Mouse (Mus musculus): ENCODE measurements around the gene Mrpl40. TPM values are rescaled to one million over a fixed set of nuclear protein-coding genes. Genes with fewer than 3 reads are reported as not detected.
"Not testable (repeated sequence)": the region's sequence is repeated elsewhere in the genome, so short reads cannot be mapped to it uniquely, and the experiment has no call there.

The Mrpl40 gene
- polyA plus RNA-seq, 1 experiment from 2014 or later: 92.4 TPM

DNA sequence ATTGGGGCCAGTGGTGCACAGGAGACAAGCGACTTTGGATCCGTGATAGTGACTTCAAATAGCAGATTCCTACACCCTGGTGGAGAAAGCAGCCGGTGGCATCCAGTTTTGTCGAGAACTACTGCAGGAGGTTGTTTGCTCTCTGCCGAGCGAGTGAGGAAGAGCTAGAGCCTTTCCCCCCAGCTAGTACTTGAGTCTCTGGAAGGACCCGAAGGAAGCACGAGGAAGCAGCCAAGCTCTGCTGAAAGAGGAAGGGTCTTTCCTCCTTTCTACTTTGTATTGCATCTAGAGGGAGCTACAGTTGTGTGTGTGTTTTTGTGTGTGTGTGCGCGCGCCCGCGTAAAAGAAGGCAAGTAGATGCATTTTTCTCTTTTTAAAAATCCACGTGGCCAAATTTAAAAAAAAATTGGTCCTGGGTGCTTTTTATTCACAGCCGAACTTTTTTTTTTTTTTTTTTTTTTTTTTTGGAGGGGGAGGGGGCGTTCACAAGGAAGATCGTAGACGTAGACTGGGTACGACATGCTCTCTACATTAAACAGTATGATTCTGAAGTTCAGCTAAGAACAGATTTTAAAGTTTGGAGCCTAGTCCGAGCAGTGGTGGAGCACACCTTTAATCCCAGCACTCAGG, 1.5 kb upstream of the Mrpl40 start:
- H3K27ac ChIP-seq (replicated peaks; ENCODE audit: low read depth, low read length): no peak overlapping the region; the same call in 1 of the 2 replicates
- WGBS: 31% methylated on average over 20 of the region's 20 CpGs
- H3K9ac ChIP-seq (replicated peaks; ENCODE audit: low read length): peak overlapping the region; percentile 88
- peak overlapping the region; percentile 63 for H3K4me2 ChIP-seq (ENCODE audit: low read depth, low read length)
- DNase-seq (ENCODE audit: low spot score) (no peak), ATAC-seq (replicated peaks; ENCODE audit: insufficient number of reproducible peaks, low FRiP score, low TSS enrichment, low read depth) (no peak)
- H3K9me3 ChIP-seq (replicated peaks; ENCODE audit: control insufficient read depth, low read length): no peaks in the 10 kb centered on the region
- no peaks in the 10 kb centered on the region for H3K36me3 ChIP-seq (replicated peaks; ENCODE audit: control insufficient read depth, insufficient read depth, low read depth, low read length)
- H3K27me3 ChIP-seq (ENCODE audit: control insufficient read depth, insufficient read depth, low read length): no peaks in the 10 kb centered on the region
- peak overlapping the region; percentile 72 for H3K4me3 ChIP-seq (ENCODE audit: low read depth, low read length)
- no peaks in the 10 kb centered on the region for H3K4me1 ChIP-seq (ENCODE audit: control insufficient read depth, insufficient read depth, low read length)

DNA sequence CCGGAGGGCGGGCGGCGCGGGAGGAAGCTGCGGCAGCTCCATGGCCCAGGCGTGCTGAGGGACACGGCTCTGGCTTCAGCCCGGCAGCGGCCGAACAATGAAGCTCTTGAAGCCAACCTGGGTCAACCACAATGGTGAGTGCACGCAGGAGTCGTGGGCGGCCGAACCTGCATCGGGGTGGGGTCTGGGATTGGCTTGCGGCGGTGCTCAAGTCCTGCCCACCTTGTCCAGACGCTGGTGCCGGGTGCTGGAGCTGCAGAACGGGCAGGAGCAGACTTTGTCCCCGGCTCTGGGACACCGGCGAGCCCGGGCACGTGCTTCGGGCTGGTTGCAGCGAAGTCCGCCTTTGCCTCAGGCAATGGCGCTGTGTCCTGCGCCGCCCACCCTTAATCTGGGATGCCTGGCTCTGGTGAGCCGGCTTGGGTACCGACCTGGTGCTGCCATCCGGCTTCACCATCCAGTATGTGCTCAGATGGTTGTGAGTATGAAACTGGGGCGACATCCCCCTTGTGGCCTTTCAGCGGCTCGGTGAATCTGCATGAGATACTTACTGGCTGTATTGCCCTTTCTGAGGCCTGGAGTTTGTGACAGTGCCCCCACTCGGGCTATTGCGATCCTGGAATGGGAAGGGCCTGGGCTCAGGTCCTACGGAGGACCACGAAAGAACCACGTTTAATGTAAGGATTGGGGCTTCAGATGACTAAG, 876 bp upstream of the Mrpl40 start:
- H3K36me3 ChIP-seq (replicated peaks; ENCODE audit: control insufficient read depth, insufficient read depth, low read depth, low read length): no peaks in the 10 kb centered on the region
- peak overlapping the region; percentile 72 for H3K4me3 ChIP-seq (ENCODE audit: low read depth, low read length)
- ATAC-seq (replicated peaks; ENCODE audit: insufficient number of reproducible peaks, low FRiP score, low TSS enrichment, low read depth): peak; percentile 46
- peak overlapping the region; percentile 63 for H3K4me2 ChIP-seq (ENCODE audit: low read depth, low read length)
- DNase-seq (ENCODE audit: low spot score): peak; percentile 75
- peak overlapping the region; percentile 89 for H3K27ac ChIP-seq (replicated peaks; ENCODE audit: low read depth, low read length)
- no peaks in the 10 kb centered on the region for H3K27me3 ChIP-seq (ENCODE audit: control insufficient read depth, insufficient read depth, low read length)
- H3K9ac ChIP-seq (replicated peaks; ENCODE audit: low read length): peak overlapping the region; percentile 88
- no peaks in the 10 kb centered on the region for H3K4me1 ChIP-seq (ENCODE audit: control insufficient read depth, insufficient read depth, low read length)
- no peaks in the 10 kb centered on the region for H3K9me3 ChIP-seq (replicated peaks; ENCODE audit: control insufficient read depth, low read length)
- under 1% methylated on average over 37 of the region's 43 CpGs for WGBS

DNA sequence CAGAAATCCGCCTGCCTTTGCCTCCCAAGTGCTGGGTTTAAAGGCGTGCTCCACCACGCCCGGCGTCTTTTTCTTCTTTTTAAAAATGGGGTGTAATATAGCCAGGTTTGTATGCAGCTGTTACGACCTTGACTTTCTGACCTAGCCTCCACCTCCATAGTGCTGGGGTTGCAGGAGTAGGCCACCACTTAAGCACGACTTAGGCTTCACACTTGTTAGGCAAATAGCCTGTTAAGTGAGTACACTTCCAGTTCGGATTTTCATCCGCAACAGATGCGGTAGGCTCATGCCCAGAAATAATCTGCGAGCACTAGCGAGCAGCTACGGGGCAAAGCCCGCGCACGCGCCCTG, 596 bp downstream of the Mrpl40 start:
- ATAC-seq (replicated peaks; ENCODE audit: insufficient number of reproducible peaks, low FRiP score, low TSS enrichment, low read depth) (peak; percentile 42), DNase-seq (ENCODE audit: low spot score) (no peak)
- Histone ChIP-seq H3K4me1 (ENCODE audit: control insufficient read depth, insufficient read depth, low read length) (no peaks in the 10 kb centered on the region), H3K36me3 (replicated peaks; ENCODE audit: control insufficient read depth, insufficient read depth, low read depth, low read length) (no peaks in the 10 kb centered on the region), H3K4me3 (ENCODE audit: low read depth, low read length) (peak overlapping the region; percentile 72), H3K4me2 (ENCODE audit: low read depth, low read length) (peak overlapping the region; percentile 63), H3K9me3 (replicated peaks; ENCODE audit: control insufficient read depth, low read length) (no peaks in the 10 kb centered on the region), H3K27me3 (ENCODE audit: control insufficient read depth, insufficient read depth, low read length) (no peaks in the 10 kb centered on the region), H3K27ac (replicated peaks; ENCODE audit: low read depth, low read length) (peak overlapping the region; percentile 89), H3K9ac (replicated peaks; ENCODE audit: low read length) (peak overlapping the region; percentile 88)
- 1% methylated on average over 17 of the region's 17 CpGs for WGBS

DNA sequence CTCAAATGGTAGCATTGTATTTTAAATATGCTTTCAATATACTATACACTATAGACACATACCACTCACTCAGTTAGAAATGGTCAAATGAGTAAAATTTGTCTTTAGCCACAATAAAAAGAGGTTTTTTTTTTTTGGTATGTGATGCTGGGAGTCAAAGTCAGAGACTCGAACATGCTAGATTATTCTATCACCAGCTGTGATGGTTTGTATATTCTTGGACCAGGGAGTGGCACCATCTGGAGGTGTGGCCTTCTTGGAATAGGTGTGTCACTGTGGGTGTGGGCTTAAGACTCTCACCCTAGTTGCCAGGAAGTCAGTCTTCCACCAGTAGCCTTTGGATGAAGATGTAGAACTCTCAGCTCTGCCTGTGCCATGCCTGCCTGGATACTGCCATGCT, 6.2 kb downstream of the Mrpl40 start:
- WGBS: 75% methylated on average over 1 of the region's 1 CpGs
- not testable (repeated sequence) for H3K9ac ChIP-seq (replicated peaks; ENCODE audit: low read length); H3K4me3 ChIP-seq (ENCODE audit: low read depth, low read length); DNase-seq (ENCODE audit: low spot score); H3K4me2 ChIP-seq (ENCODE audit: low read depth, low read length); ATAC-seq (replicated peaks; ENCODE audit: insufficient number of reproducible peaks, low FRiP score, low TSS enrichment, low read depth); H3K27ac ChIP-seq (replicated peaks; ENCODE audit: low read depth, low read length); H3K27me3 ChIP-seq (ENCODE audit: control insufficient read depth, insufficient read depth, low read length); H3K4me1 ChIP-seq (ENCODE audit: control insufficient read depth, insufficient read depth, low read length); H3K9me3 ChIP-seq (replicated peaks; ENCODE audit: control insufficient read depth, low read length); H3K36me3 ChIP-seq (replicated peaks; ENCODE audit: control insufficient read depth, insufficient read depth, low read depth, low read length)

DNA sequence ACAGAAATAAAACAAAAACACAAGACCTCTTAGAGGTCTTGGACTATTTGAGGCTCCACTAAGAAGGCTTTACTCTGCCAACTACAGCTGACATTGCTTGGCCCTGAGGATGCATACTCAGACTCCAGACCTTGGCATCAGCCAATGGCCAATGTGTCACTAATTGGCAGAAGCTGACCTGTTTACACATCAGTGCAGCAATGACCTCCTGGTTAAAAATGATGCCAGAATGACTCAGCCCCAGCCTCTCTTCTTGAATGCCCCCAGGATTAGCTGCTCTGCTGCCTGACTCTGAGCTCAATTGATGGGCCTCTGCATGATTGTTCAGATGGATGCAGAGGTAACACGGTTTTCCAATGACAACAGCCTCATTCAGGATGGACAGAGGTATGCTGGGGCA, 16.5 kb downstream of the Mrpl40 start:
- WGBS: 70% methylated on average over 1 of the region's 1 CpGs
- no peaks in the 10 kb centered on the region for H3K4me1 ChIP-seq (ENCODE audit: control insufficient read depth, insufficient read depth, low read length)
- no peaks in the 10 kb centered on the region for H3K27me3 ChIP-seq (ENCODE audit: control insufficient read depth, insufficient read depth, low read length)
- DNase-seq (ENCODE audit: low spot score) (no peak), ATAC-seq (replicated peaks; ENCODE audit: insufficient number of reproducible peaks, low FRiP score, low TSS enrichment, low read depth) (no peak)
- no peak overlapping the region for H3K4me2 ChIP-seq (ENCODE audit: low read depth, low read length)
- no peak overlapping the region for H3K4me3 ChIP-seq (ENCODE audit: low read depth, low read length)
- no peak overlapping the region for H3K27ac ChIP-seq (replicated peaks; ENCODE audit: low read depth, low read length)
- H3K36me3 ChIP-seq (replicated peaks; ENCODE audit: control insufficient read depth, insufficient read depth, low read depth, low read length): no peaks in the 10 kb centered on the region
- no peaks in the 10 kb centered on the region for H3K9me3 ChIP-seq (replicated peaks; ENCODE audit: control insufficient read depth, low read length)
- no peak overlapping the region for H3K9ac ChIP-seq (replicated peaks; ENCODE audit: low read length)

DNA sequence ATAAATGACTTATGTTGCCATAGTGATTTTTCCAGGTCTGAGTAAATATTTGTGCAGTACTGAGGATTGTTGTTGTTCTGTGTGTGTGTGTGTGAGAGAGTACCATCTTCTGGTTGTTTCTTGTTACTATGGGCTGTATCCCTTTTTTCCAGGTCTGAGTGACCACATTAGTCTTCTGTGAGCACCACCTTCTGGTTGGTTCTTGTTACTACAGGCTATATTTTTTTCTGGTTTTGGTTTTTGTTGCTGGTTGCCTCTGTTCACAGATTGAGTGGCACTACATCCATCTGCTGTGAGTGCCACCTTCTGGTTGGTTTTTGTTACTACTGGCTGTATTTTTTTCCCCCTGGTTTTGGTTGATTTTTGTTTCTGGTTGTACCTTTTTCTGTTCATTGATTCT, 18.1 kb downstream of the Mrpl40 start:
- Histone ChIP-seq H3K9ac (replicated peaks; ENCODE audit: low read length) (no peak overlapping the region), H3K4me2 (ENCODE audit: low read depth, low read length) (no peak overlapping the region), H3K27me3 (ENCODE audit: control insufficient read depth, insufficient read depth, low read length) (no peaks in the 10 kb centered on the region), H3K9me3 (replicated peaks; ENCODE audit: control insufficient read depth, low read length) (no peaks in the 10 kb centered on the region), H3K4me1 (ENCODE audit: control insufficient read depth, insufficient read depth, low read length) (no peaks in the 10 kb centered on the region), H3K36me3 (replicated peaks; ENCODE audit: control insufficient read depth, insufficient read depth, low read depth, low read length) (no peaks in the 10 kb centered on the region), H3K4me3 (ENCODE audit: low read depth, low read length) (no peak overlapping the region), H3K27ac (replicated peaks; ENCODE audit: low read depth, low read length) (no peak overlapping the region)
- DNase-seq (ENCODE audit: low spot score): peak; percentile 49
- no peak for ATAC-seq (replicated peaks; ENCODE audit: insufficient number of reproducible peaks, low FRiP score, low TSS enrichment, low read depth)

DNA sequence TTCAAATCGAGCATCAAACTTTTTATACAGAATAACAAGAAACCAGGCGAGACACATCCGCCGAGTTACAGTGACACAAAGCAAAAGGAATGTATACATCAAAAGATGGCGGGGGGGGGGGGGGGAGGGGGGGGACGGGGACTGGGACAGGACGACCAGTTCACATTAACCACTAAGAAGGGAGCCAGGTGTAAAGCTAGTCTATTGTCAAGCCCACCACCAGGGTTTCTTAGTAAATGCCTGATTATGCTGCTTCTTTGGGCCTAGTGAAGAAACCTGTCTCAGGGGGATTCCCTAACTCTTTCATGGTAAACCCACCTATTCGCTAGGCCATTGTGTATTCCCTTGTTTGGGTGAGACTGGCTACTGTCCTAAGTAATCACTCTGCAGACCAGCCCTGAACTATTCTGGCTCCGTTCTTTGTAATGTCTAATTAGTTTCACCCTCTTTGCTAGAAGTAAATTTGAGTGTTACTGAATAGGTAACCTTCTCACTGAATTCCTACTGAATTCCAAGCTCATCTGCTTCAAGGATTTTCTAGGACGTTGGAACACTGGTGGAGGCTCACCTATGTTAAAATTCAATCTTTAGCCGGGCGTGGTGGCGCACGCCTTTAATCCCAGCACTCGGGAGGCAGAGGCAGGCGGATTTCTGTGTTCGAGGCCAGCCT, 27.0 kb downstream of the Mrpl40 start:
- not testable (repeated sequence) for H3K27me3 ChIP-seq (ENCODE audit: control insufficient read depth, insufficient read depth, low read length); H3K4me2 ChIP-seq (ENCODE audit: low read depth, low read length); H3K4me1 ChIP-seq (ENCODE audit: control insufficient read depth, insufficient read depth, low read length); ATAC-seq (replicated peaks; ENCODE audit: insufficient number of reproducible peaks, low FRiP score, low TSS enrichment, low read depth); H3K27ac ChIP-seq (replicated peaks; ENCODE audit: low read depth, low read length); H3K4me3 ChIP-seq (ENCODE audit: low read depth, low read length); H3K9ac ChIP-seq (replicated peaks; ENCODE audit: low read length); H3K36me3 ChIP-seq (replicated peaks; ENCODE audit: control insufficient read depth, insufficient read depth, low read depth, low read length); DNase-seq (ENCODE audit: low spot score); H3K9me3 ChIP-seq (replicated peaks; ENCODE audit: control insufficient read depth, low read length)
- 88% methylated on average over 16 of the region's 17 CpGs for WGBS

DNA sequence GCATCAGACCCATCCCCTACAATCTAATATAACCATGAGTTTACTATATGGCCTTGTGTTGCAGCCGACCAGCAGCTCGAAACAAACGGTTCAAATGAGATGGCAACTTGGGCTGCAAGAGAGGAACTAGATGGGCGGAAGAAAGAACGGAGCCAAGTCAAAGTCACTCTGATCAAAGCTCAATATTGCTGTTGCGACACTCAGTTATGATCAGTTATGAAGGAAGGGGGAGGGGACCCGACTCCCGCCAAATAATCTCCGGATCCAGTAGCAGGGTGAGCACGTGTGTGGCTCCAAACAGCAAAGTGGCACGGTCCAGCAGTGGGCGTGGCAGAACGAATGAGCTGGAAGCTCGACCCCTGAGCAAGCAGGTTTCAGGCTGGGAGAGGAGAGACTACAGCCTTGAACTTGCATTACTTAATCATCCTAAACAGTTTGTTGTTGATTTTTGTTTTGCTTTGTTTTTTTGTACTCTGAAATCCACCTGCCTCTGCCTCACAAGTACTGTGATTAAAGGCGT, 30.3 kb downstream of the Mrpl40 start:
- ATAC-seq (replicated peaks; ENCODE audit: insufficient number of reproducible peaks, low FRiP score, low TSS enrichment, low read depth): no peak
- H3K4me2 ChIP-seq (ENCODE audit: low read depth, low read length): no peak overlapping the region

More for the DNA sequence above, 30.3 kb downstream of the Mrpl40 start:
- Histone ChIP-seq H3K36me3 (replicated peaks; ENCODE audit: control insufficient read depth, insufficient read depth, low read depth, low read length) (no peaks in the 10 kb centered on the region), H3K9me3 (replicated peaks; ENCODE audit: control insufficient read depth, low read length) (no peaks in the 10 kb centered on the region), H3K4me1 (ENCODE audit: control insufficient read depth, insufficient read depth, low read length) (no peaks in the 10 kb centered on the region), H3K27me3 (ENCODE audit: control insufficient read depth, insufficient read depth, low read length) (no peaks in the 10 kb centered on the region), H3K9ac (replicated peaks; ENCODE audit: low read length) (no peak overlapping the region), H3K4me3 (ENCODE audit: low read depth, low read length) (no peak overlapping the region), H3K27ac (replicated peaks; ENCODE audit: low read depth, low read length) (no peak overlapping the region)
- no peak for DNase-seq (ENCODE audit: low spot score)
- WGBS: 85% methylated on average over 15 of the region's 15 CpGs
